Mouse (Mus musculus): ENCODE measurements around the gene Ppfibp1.

Ppfibp1 gene

GRCm38 (mm10) chr6:146881896-146882770, 6.2 kb upstream of the Ppfibp1 start:
- DNase-seq (ENCODE audit: low read depth): no peak

DNA sequence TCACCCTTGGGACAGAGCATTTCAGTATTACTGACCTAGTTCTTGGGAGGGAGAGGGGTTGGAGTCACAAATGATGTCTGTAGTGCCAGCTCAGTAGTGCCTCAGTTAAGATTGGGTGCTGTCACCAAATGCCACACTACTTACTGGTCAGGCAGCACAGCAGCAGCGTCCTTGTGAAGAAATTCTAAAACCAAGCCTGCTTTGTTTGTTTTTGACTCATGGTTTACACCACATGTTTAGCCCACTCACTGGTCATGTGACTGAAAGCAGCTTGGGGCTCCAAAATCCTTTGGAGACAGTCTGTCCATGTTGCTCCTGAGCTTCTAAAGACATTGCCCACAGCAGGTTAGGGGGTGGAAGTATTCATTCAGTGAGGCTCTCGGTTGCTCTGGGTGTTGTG, 4.9 kb upstream of the Ppfibp1 start:
- DNase-seq (ENCODE audit: low read depth): no peak

- DNase-seq (ENCODE audit: low read depth): no peak
These were observed 4.1 kb upstream of the Ppfibp1 start for GRCm38 (mm10) chr6:146884171-146884570.

DNA sequence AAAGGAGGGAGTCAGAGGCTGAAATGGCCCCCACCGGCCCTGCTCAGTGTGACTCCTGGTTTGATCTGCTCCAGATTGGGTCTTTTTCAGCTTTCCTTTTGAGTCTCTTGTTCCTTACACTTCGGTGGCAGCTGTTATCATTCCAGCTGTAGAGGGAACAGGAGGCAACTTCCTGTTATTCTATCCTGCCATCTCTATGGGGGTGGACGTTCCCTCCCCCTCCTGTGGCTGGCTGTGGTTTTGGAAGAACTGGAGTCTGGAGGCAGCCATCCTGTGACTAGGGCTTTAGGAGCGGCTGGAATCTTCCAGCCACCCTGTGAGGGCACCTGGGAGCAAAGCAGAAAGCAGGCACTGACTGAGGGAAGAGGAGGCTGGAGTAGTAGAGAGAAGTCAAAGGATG, 3.4 kb upstream of the Ppfibp1 start:
- DNase-seq (ENCODE audit: low read depth): no peak

GRCm38 (mm10) chr6:146888660-146889490, 588 bp downstream of the Ppfibp1 start:
- DNase-seq (ENCODE audit: low read depth): no peak

DNA sequence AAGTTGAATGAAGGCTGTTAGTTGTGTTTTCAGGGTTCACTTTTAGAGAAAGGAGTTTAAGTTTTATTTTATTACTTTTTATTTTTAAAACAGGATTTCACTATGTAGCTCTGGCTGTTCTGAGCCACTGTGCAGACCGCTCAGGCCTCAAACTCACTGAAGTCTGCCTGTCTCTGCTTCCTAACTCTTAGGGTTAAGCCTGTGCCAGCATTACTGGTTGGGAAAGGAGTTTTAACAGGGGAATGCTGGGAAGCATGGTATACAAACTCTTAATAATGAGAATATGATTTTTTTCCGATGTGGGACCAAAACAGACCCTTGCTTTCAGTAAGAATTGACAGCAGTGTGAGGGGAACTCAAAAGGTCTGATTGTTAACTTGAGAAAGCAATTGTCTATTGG, 1.9 kb downstream of the Ppfibp1 start:
- no peak for DNase-seq (ENCODE audit: low read depth)

- DNase-seq (ENCODE audit: low read depth): no peak
These were observed 2.3 kb downstream of the Ppfibp1 start for GRCm38 (mm10) chr6:146890633-146891032.

- DNase-seq (ENCODE audit: low read depth): no peak
These were observed 5.6 kb downstream of the Ppfibp1 start for GRCm38 (mm10) chr6:146893890-146894289.

DNA sequence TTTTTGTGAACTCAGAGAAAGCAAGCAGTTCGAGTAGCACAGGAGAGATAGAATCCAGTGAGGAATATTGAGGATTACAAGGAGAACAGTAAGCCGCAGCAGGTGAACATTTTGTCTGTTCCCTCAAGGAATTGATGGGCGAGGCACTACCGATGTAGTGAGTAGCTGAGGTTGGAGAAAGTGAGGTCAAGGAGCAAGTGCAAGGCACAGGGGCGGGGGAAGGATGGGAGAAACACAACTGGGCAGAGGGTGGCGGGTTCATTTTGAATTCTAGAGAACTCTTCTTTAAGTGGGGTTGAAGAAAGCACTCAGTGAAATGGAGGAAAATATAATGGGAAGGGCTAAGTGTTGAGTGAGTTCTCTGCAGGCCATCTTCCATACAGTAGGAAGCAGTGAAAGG, 10.4 kb downstream of the Ppfibp1 start:
- DNase-seq (ENCODE audit: low read depth): no peak

DNA sequence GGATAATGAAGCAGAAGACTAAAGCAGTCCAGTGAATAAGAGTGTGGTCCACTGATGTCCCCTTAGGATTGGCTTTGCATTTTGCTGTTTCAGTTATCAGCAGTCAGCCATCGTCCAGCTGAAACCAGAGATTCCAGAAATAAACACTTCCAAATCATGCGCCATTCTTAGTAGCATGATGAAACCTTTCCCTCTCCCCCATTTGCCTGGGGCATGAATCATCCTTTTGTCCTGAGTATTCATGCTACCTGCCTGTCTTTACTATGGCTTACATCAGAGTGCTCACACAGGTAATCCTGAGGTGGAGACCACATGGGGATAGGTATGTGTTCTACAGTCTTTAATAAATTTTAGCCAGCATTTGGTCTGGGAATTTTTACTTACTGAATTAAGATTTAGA, 11.4 kb downstream of the Ppfibp1 start:
- DNase-seq (ENCODE audit: low read depth): no peak

- no peak for DNase-seq (ENCODE audit: low read depth)
These were observed 13.6 kb downstream of the Ppfibp1 start for GRCm38 (mm10) chr6:146901929-146902328.

DNA sequence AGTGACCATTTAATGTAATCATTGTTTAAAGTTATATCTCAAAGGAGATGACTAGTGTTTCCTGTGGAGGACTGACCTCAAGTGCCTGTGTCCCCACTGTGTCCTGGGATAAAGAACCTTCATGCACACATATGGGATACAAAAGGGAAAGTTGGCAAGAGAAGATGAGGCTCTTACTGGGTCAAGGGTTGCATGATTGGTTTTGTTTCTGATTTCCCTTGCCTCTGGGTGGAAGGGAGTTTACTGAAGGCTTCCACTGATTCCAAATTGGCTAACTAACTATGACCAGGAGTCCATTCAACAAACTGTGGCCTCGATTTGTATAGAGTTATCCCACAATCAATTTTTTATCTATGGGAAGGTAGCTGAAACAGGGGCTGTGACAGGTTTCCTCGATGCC, 15.3 kb downstream of the Ppfibp1 start:
- no peak for DNase-seq (ENCODE audit: low read depth)

GRCm38 (mm10) chr6:146904707-146905106, 16.4 kb downstream of the Ppfibp1 start:
- no peak for DNase-seq (ENCODE audit: low read depth)

- no peak for DNase-seq (ENCODE audit: low read depth)
These were observed 17.9 kb downstream of the Ppfibp1 start for GRCm38 (mm10) chr6:146906000-146906786.

DNA sequence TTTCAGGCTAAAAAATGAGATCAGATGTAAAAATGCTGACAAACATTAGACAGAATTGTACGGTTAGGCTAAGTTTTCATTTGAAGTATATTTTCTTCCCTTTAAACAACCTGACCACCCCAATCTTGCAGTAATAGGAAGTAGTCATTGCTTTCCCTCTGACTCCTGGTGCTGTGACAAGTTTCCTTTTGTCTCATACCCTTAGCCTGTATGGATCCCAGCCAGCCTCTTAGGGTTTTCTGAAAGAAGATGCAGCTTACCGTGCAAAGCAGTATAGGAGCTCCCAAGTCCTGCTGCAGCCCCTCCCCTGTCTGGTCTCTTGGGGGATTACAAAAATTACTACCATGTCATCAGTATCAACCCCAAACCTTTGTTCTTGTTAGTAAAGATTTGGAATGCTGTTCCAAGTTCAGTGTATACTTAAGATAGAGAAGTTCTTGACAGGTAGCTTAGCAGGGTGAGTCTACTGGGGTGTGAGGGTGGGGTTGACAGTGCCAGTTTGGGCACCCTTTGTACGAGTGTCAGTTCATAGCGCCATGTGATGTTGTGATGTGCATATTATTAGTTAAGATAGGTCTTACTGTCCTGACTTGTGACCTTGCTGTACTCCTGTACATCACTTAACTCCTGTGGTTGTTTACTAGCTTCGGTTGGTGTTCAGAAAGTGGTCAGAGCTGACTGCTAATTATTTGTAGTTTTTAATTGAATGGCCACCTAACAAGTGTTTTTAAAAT, 18.9 kb downstream of the Ppfibp1 start:
- DNase-seq (ENCODE audit: low read depth): no peak

- no peak for DNase-seq (ENCODE audit: low read depth)
These were observed 19.5 kb downstream of the Ppfibp1 start for GRCm38 (mm10) chr6:146907795-146908190.

DNA sequence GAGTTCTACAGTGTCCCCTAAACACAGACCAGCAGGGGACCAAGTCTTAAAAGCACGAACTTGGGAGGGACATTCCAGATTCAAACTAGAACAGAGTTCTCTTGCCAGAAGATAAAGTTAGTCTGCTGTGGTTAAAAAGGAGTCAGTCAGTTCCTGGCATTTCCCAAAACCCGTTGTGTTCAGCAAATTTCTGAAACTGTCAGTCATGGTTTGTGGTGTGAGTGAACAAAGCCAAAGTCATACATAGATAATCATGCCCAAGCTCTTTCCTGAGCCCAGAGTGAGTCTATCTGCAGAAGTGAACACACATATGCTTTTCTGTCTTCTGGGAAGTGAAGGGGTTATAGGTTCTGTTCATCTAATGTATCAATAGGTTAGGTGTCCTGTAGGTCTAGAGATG, 20.5 kb downstream of the Ppfibp1 start:
- DNase-seq (ENCODE audit: low read depth): no peak

- DNase-seq (ENCODE audit: low read depth): no peak
These were observed 21.6 kb downstream of the Ppfibp1 start for GRCm38 (mm10) chr6:146909725-146910489.

DNA sequence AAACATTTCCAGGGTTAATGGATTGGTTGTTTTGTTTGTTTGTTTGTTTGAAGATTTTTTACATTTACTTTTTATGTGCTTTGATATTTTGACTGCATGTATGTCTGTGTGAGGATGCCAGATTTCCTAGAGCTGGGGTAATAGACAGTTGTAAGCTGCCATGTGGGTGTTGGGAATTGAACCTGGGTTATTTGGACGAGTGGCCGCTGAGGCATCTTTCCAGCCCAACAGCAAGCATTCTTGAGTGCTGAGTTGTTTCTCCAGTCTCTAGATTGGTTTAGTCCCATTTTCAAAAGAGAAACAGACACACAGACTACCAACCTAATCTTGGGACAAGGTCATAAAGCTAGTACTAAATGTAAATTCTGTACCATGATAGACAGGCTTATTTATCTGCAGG, 22.5 kb downstream of the Ppfibp1 start:
- no peak for DNase-seq (ENCODE audit: low read depth)

- no peak for DNase-seq (ENCODE audit: low read depth)
These were observed 24.7 kb downstream of the Ppfibp1 start for GRCm38 (mm10) chr6:146912835-146913488.
